Mouse (Mus musculus) embryonic facial prominence, embryonic 11.5 days (tissue): ENCODE measurements around the gene Timm13. TPM values are rescaled to one million over a fixed set of nuclear protein-coding genes. Genes with fewer than 3 reads are reported as not detected.
A peak's percentile ranks its signal among the peaks of the same experiment; 100 is the strongest.

Experiments
- ATAC-seq: fragments of 200-750 bp; cut with Nextera tagmentation; replicated peaks from 2 replicates; pipeline ENCODE4 v1.8.0; 2017; ENCODE audit warnings: low read depth; ENCODE audit not compliant: insufficient number of reproducible peaks, low FRiP score, low TSS enrichment
- DNase-seq: peaks from one replicate; pipeline ENCODE4 v3.0.0-alpha.2; 2015; ENCODE audit warnings: low spot score
- H3K27ac ChIP-seq: fragments of 300-500 bp; sonication (generic); replicated peaks from 2 replicates; pipeline ENCODE4 v1.5.1; 2014; ENCODE audit warnings: mild to moderate bottlenecking, low read depth, low read length, control low read depth
- H3K27me3 ChIP-seq: fragments of 300-500 bp; sonication (generic); 2 replicates; pipeline ENCODE4 v1.6.1; 2014; ENCODE audit warnings: mild to moderate bottlenecking, low read length, moderate library complexity, mixed read lengths; ENCODE audit not compliant: control insufficient read depth, insufficient read depth
- H3K36me3 ChIP-seq: fragments of 300-500 bp; sonication (generic); replicated peaks from 2 replicates; pipeline ENCODE4 v1.6.1; 2014; ENCODE audit warnings: low read depth, mild to moderate bottlenecking, low read length, moderate library complexity, mixed read lengths; ENCODE audit not compliant: control insufficient read depth, insufficient read depth
- H3K4me1 ChIP-seq: fragments of 300-500 bp; sonication (generic); 2 replicates; pipeline ENCODE4 v1.6.1; 2014; ENCODE audit warnings: low read length, mixed read lengths; ENCODE audit not compliant: control insufficient read depth, insufficient read depth
- H3K4me2 ChIP-seq: fragments of 300-500 bp; sonication (generic); 2 replicates; pipeline ENCODE4 v1.6.1; 2014; ENCODE audit warnings: low read depth, mild to moderate bottlenecking, control low read depth, low read length, moderate library complexity
- H3K4me3 ChIP-seq: fragments of 300-500 bp; sonication (generic); 2 replicates; pipeline ENCODE4 v1.5.1; 2014; ENCODE audit warnings: low read depth, low read length, control low read depth
- H3K9ac ChIP-seq: fragments of 300-500 bp; sonication (generic); replicated peaks from 2 replicates; pipeline ENCODE4 v1.6.1; 2014; ENCODE audit warnings: mild to moderate bottlenecking, control low read depth, low read length
- H3K9me3 ChIP-seq: fragments of 300-500 bp; sonication (generic); replicated peaks from 2 replicates; pipeline ENCODE4 v1.6.1; 2016; ENCODE audit warnings: mild to moderate bottlenecking, low read length, inconsistent platforms, mixed read lengths; ENCODE audit not compliant: control insufficient read depth
- WGBS: fragments of 180-500 bp; shearing (Covaris S2); extraction: QIAGEN DNeasy Blood & Tissue Kit; methylation state at CpG from one replicate; pipeline ENCODE4 v1.1.7; 2014; 5-methylcytosine and 5-hydroxymethylcytosine counted together
- polyA plus RNA-seq: library from polyadenylated mRNA; unstranded; fragments of >200 nt; fragmentation: Nextera tagmentation; extraction: Ambion mirVana; gene quantifications from 2 replicates; pipeline ENCODE4 v1.2.1, GENCODE M21; 2014

Timm13 gene
- polyA plus RNA-seq, 1 experiment from 2014 or later, result 266 TPM

DNA sequence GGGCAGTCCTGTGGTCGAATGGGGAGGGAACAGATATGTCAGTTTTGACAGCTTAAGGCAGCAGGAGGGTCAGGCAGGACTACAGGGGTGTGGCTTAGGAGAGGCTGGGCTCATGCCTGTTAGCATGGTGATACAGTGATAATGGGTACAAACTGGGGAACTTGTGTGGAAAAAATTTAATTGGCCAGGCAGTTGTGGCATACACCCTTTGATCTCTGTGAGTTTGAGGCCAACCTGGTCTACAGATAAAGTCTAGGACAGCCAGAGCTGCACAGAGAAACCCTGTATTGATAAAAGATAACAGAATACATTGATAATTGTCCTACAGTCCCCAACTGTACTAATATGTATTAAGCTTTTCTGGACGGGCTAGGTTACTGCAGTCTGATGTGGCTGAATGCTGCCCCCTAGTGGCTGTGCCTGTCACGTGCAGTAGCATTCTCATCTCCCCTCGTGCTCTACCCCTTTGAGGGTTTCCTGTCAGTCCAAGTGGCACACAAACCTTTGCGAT, 20.6 kb downstream of the Timm13 start:
- ATAC-seq, result no peak
- no peaks in the 10 kb centered on the region for H3K27me3 ChIP-seq
- DNase-seq, result peak; percentile 78
- H3K4me2 ChIP-seq, result no peak overlapping the region
- no peaks in the 10 kb centered on the region for H3K9me3 ChIP-seq
- H3K4me1 ChIP-seq, result no peaks in the 10 kb centered on the region
- H3K27ac ChIP-seq, result no peak overlapping the region
- H3K9ac ChIP-seq, result no peak overlapping the region
- H3K4me3 ChIP-seq, result no peak overlapping the region
- 19% methylated on average over 5 of the region's 5 CpGs for WGBS
- no peaks in the 10 kb centered on the region for H3K36me3 ChIP-seq

- H3K4me1 ChIP-seq, result no peaks in the 10 kb centered on the region
- no peak overlapping the region for H3K4me2 ChIP-seq
- no peak for DNase-seq
- no peak overlapping the region for H3K4me3 ChIP-seq
- no peak overlapping the region for H3K27ac ChIP-seq
- H3K9me3 ChIP-seq, result no peaks in the 10 kb centered on the region
- no peak for ATAC-seq
- WGBS, result 22% methylated on average over 3 of the region's 3 CpGs
- no peaks in the 10 kb centered on the region for H3K27me3 ChIP-seq
- H3K9ac ChIP-seq, result no peak overlapping the region
- no peaks in the 10 kb centered on the region for H3K36me3 ChIP-seq
Observed at GRCm38 (mm10) chr10:80876594-80876993, 24.2 kb downstream of the Timm13 start.

- no peak for ATAC-seq
- no peak overlapping the region for H3K4me2 ChIP-seq
- 26% methylated on average over 5 of the region's 5 CpGs for WGBS
Observed at GRCm38 (mm10) chr10:80876028-80876427, 24.7 kb downstream of the Timm13 start.

DNA sequence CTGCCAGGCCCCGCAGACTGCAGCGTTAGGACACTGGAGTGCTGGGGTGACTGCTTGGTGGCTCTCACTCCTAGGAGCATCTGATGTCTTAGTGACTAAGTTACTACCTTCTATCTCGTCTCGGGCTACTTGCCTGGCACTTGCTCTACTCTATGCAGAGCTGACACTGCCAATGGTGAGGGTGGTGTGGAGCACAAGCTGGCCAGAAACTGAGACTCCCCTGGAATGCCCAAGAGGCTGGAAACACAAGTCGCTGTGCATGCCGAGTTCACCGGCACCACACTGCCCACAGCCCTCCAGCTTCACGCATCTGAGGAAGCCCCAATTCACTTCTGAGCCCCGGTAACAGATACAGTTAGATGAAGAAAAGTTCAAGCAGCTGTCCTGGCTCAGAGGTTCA, 26.7 kb downstream of the Timm13 start:
- Histone ChIP-seq H3K4me1 (no peaks in the 10 kb centered on the region), H3K9ac (peak overlapping the region; percentile 4; the same call in 1 of the 2 replicates), H3K4me3 (no peak overlapping the region), H3K27ac (no peak overlapping the region), H3K4me2 (no peak overlapping the region), H3K27me3 (no peaks in the 10 kb centered on the region), H3K9me3 (no peaks in the 10 kb centered on the region), H3K36me3 (no peaks in the 10 kb centered on the region)
- 74% methylated on average over 9 of the region's 9 CpGs for WGBS
- DNase-seq (no peak), ATAC-seq (no peak)

More at GRCm38 (mm10) chr10:80876028-80876427, 24.7 kb downstream of the Timm13 start:
- Histone ChIP-seq H3K9me3 (no peaks in the 10 kb centered on the region), H3K27me3 (no peaks in the 10 kb centered on the region), H3K4me1 (no peaks in the 10 kb centered on the region), H3K4me3 (no peak overlapping the region), H3K9ac (no peak overlapping the region; the same call in 1 of the 2 replicates), H3K27ac (no peak overlapping the region), H3K36me3 (no peaks in the 10 kb centered on the region)
- DNase-seq, result peak; percentile 61

- Histone ChIP-seq H3K27ac (no peak within 1 kb of the TSS), H3K9me3 (no peaks in the 10 kb centered on the region), H3K36me3 (no peaks in the 10 kb centered on the region), H3K4me2 (no peak within 1 kb of the TSS), H3K27me3 (no peaks in the 10 kb centered on the region), H3K4me1 (no peaks in the 10 kb centered on the region), H3K9ac (no peak within 1 kb of the TSS), H3K4me3 (no peak within 1 kb of the TSS)
- WGBS, result 30% methylated on average over 9 of the region's 9 CpGs
- DNase-seq (no peak), ATAC-seq (no peak)
Observed at GRCm38 (mm10) chr10:80871581-80871980, 29.2 kb downstream of the Timm13 start, which contains the start of gene Tmprss9. Gene Tmprss9 (plus strand): TSS chr10:80871848.

DNA sequence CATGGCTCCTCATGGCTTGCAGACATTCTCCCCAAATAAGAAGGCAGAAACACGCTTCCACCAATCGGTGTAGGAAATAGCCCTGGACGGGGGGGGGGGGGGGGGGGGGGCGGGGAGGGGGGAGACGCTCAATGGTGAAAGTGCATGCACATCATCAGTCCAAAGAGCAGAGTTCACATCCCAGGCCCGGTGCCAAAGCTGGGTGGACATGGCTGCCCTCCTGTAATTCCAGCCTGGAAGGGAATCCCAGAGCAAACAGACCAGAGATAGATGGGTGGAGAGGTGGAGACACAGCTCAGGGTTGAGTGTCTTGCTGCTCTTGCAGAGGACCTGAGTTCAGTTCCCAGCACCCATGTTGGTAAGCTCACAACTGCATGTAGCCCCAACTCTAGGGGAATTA, 29.8 kb downstream of the Timm13 start:
- Histone ChIP-seq H3K27ac (no peak overlapping the region), H3K27me3 (no peaks in the 10 kb centered on the region), H3K36me3 (no peaks in the 10 kb centered on the region), H3K4me3 (no peak overlapping the region), H3K9ac (no peak overlapping the region), H3K9me3 (no peaks in the 10 kb centered on the region), H3K4me2 (no peak overlapping the region), H3K4me1 (no peaks in the 10 kb centered on the region)
- ATAC-seq (no peak), DNase-seq (no peak)
- 77% methylated on average over 3 of the region's 6 CpGs for WGBS

- DNase-seq (no peak), ATAC-seq (no peak)
- Histone ChIP-seq H3K9me3 (no peaks in the 10 kb centered on the region), H3K27me3 (no peaks in the 10 kb centered on the region), H3K4me1 (no peaks in the 10 kb centered on the region), H3K9ac (no peak overlapping the region), H3K4me2 (no peak overlapping the region), H3K4me3 (no peak overlapping the region), H3K27ac (no peak overlapping the region), H3K36me3 (no peaks in the 10 kb centered on the region)
- WGBS, result 91% methylated on average over 16 of the region's 16 CpGs
Observed at GRCm38 (mm10) chr10:80864446-80864845, 36.3 kb downstream of the Timm13 start.

GRCm38 (mm10) chr10:80862305-80862704, 38.5 kb downstream of the Timm13 start:
- no peak overlapping the region for H3K4me2 ChIP-seq
- ATAC-seq (no peak), DNase-seq (no peak)
- H3K9me3 ChIP-seq, result no peaks in the 10 kb centered on the region
- H3K4me1 ChIP-seq, result no peaks in the 10 kb centered on the region
- WGBS, result 95% methylated on average over 5 of the region's 5 CpGs
- H3K27me3 ChIP-seq, result no peaks in the 10 kb centered on the region
- no peak overlapping the region for H3K4me3 ChIP-seq
- H3K9ac ChIP-seq, result no peak overlapping the region
- no peak overlapping the region for H3K27ac ChIP-seq
- no peaks in the 10 kb centered on the region for H3K36me3 ChIP-seq
